Mouse (Mus musculus): ENCODE measurements around the gene Dnah3. TPM values are rescaled to one million over a fixed set of nuclear protein-coding genes. Genes with fewer than 3 reads are reported as not detected.

Dnah3 gene
- total RNA-seq, 2 experiments from 2014 or later = 0.09 to 0.26 TPM

DNA sequence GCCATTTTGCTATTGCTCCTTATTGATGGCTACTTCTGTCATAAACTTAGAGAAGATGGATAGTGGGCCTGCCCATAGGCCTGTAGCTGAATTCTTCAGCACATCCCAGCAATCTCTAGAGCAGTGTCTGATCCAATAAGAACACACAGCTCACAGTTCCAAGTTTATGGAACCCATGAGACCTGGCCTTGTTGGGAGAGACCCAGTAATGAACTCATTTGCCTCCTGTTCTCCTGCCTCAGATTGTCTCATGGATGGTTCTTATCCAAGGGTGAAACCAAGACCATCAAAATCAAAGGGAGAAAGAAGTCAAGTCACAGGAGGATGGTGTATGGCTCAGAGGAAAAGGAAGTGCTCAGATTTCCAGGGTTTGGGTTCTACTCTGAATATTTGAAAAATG, 44.6 kb downstream of the Dnah3 start:
- intact Hi-C loops (cut with DNase I) = no loop called here
- TF ChIP-seq CTCF (IDR thresholded peaks at IDR 0.05) = no peak

DNA sequence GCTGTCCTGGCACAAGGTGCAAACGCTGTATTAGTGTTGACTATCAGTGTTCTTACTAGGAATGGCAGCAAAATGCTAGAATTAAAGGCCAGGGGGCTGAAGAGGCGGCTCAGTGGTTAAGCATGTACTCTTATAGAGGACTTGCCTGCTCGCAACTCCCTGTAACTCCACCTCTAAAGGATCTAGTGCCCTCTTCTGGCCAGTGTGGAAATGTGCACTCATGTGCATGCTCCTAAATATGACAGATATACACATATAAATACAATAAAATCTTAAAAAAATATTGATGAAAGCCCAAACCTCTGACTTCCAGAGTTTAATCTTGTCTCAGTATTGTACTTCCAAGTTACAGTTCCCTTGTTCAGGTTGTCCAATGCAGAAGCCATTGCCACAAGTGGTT, 51.1 kb downstream of the Dnah3 start:
- intact Hi-C loops (cut with DNase I) = loop anchor here (1.0 kb wide), 1 partner anchor 17 kb away; no protein-coding TSS in a partner anchor
- no peak overlapping the region for H3K27ac ChIP-seq
- no peak for DNase-seq (ENCODE audit: extremely low spot score in 1 of 2, low spot score in 2 of 2)
- no peak overlapping the region for H3K4me3 ChIP-seq
- TF ChIP-seq CTCF (IDR thresholded peaks at IDR 0.05) = no peak; the same call in 1 of the 2 replicates

More for the DNA sequence above, 44.6 kb downstream of the Dnah3 start:
- no peak overlapping the region for H3K4me3 ChIP-seq
- H3K27ac ChIP-seq = no peak overlapping the region
- DNase-seq (ENCODE audit: extremely low spot score in 1 of 2, low spot score in 2 of 2) = no peak

GRCm38 (mm10) chr7:120036422-120036821, 58.7 kb downstream of the Dnah3 start:
- TF ChIP-seq CTCF (IDR thresholded peaks at IDR 0.05) = no peak
- peak in 1 of 2 experiments; percentile 18 for DNase-seq (ENCODE audit: extremely low spot score in 1 of 2, low spot score in 2 of 2)
- H3K4me3 ChIP-seq = no peak overlapping the region
- H3K27ac ChIP-seq = no peak overlapping the region
- intact Hi-C loops (cut with DNase I) = no loop called here

DNA sequence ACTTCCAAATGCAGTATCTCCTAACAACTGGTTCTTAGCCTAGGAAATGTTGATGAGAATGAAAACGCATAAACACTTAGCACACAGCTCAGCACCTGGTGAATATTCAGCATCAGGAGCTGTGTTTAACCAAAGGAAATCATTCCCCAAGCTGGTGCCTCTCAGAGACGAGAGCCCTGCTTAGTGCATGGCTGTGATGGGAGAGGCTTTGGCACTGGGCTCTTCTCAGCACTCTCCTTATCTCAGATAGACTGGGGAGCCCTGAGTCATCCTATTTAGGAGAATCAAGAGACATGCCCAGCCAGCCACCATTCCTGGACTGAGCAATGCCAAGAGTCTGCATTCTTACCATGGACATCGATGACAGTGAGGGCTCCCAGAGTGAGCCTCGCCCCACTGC, 60.1 kb downstream of the Dnah3 start:
- H3K27ac ChIP-seq = peak overlapping the region; percentile 8; the same call in 1 of the 2 replicates
- intact Hi-C loops (cut with DNase I) = no loop called here
- no peak overlapping the region for H3K4me3 ChIP-seq
- no peak for DNase-seq (ENCODE audit: extremely low spot score in 1 of 2, low spot score in 2 of 2)
- TF ChIP-seq CTCF (IDR thresholded peaks at IDR 0.05) = no peak

- Histone ChIP-seq H3K27ac (peak overlapping the region; percentile 8; the same call in 1 of the 2 replicates), H3K4me3 (no peak overlapping the region)
- DNase-seq (ENCODE audit: extremely low spot score in 1 of 2, low spot score in 2 of 2) = no peak
- intact Hi-C loops (cut with DNase I) = no loop called here
- TF ChIP-seq CTCF (IDR thresholded peaks at IDR 0.05) = no peak
Observed at GRCm38 (mm10) chr7:120034566-120034965, 60.5 kb downstream of the Dnah3 start.

GRCm38 (mm10) chr7:120028669-120029068, 66.4 kb downstream of the Dnah3 start:
- intact Hi-C loops (cut with DNase I) = no loop called here
- Histone ChIP-seq H3K4me3 (no peak overlapping the region), H3K27ac (no peak overlapping the region)
- no peak for TF ChIP-seq CTCF (IDR thresholded peaks at IDR 0.05)
- no peak for DNase-seq (ENCODE audit: extremely low spot score in 1 of 2, low spot score in 2 of 2)

- Histone ChIP-seq H3K4me3 (no peak overlapping the region), H3K27ac (no peak overlapping the region)
- TF ChIP-seq CTCF (IDR thresholded peaks at IDR 0.05) = no peak
- intact Hi-C loops (cut with DNase I) = no loop called here
- DNase-seq (ENCODE audit: extremely low spot score in 1 of 2, low spot score in 2 of 2) = no peak
Observed at GRCm38 (mm10) chr7:119997066-119997465, 98.0 kb downstream of the Dnah3 start.

DNA sequence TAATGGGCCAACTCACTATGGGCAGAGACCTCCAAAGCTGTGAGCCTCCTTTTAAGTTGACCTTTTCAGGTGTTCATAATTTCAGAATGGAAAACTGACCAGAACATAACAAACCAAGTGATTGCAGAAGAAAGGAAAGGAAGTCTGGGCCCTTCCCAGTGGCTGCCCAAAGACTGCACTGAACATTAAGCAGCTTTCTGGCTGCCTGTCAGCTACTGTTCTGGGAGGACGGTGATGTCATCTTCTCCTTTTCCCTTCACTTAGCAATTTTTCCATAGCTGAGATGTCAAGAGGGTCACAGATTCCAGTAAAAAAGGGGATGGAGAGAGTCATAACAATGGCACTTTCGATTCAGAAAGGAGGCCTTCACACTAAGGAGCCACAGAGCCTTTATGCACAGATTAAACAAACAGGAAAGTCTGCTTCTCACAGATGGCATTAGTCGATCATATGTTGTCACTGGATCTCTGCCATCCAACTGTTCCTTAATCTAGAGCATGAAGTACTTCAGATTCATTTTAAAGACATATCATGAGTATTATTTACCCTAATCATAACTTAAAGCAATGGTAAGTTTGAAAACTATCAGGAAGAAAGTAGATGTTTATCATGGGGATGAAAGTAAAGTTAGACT, 109.7 kb downstream of the Dnah3 start:
- intact Hi-C loops (cut with DNase I) = no loop called here
- Histone ChIP-seq H3K4me3 (no peak overlapping the region), H3K27ac (no peak overlapping the region)
- no peak for TF ChIP-seq CTCF (IDR thresholded peaks at IDR 0.05)
- DNase-seq (ENCODE audit: extremely low spot score in 1 of 2, low spot score in 2 of 2) = no peak

DNA sequence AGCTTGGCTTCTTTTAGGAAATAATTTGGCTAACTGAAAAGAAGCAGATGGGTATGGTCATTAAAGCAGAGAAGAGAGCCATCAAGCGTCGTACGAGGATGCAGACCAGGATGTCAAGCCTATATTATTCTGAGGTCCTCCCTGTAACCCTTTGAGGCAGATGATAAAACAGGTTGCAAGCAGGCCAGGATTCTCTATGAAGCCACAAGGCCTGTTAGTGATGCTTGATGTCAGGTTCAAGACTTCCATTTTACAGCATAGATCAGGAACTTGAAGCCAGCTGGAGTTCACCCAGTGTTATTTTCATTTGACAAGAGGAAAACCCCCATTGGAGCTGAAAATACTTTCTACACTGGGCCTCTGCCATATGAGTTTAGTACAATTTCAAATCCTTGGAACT, 114.9 kb downstream of the Dnah3 start:
- DNase-seq (ENCODE audit: extremely low spot score in 1 of 2, low spot score in 2 of 2) = no peak
- Histone ChIP-seq H3K4me3 (no peak overlapping the region), H3K27ac (no peak overlapping the region)
- intact Hi-C loops (cut with DNase I) = no loop called here
- TF ChIP-seq CTCF (IDR thresholded peaks at IDR 0.05) = no peak

DNA sequence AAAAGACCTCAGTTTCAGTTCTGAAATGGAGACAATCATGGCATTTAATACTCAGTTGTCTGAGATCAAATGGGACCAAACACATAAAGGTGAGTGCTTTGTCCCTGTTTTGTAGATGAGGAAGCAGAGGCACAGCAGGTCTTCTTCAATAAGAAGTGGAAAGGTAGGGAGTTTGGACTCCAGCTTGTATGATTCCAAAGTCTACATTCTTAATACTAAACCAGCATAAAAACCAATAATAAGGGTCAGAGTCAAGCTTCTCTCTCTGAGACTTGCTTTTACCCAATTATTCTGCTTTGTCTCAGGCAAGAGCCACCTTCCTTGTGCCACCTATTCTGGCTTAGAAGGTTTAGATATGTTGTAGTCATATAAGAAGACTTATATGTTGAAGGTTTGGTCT, 116.5 kb downstream of the Dnah3 start:
- intact Hi-C loops (cut with DNase I) = no loop called here
- H3K27ac ChIP-seq = no peak overlapping the region
- no peak for DNase-seq (ENCODE audit: extremely low spot score in 1 of 2, low spot score in 2 of 2)
- TF ChIP-seq CTCF (IDR thresholded peaks at IDR 0.05) = no peak
- no peak overlapping the region for H3K4me3 ChIP-seq

DNA sequence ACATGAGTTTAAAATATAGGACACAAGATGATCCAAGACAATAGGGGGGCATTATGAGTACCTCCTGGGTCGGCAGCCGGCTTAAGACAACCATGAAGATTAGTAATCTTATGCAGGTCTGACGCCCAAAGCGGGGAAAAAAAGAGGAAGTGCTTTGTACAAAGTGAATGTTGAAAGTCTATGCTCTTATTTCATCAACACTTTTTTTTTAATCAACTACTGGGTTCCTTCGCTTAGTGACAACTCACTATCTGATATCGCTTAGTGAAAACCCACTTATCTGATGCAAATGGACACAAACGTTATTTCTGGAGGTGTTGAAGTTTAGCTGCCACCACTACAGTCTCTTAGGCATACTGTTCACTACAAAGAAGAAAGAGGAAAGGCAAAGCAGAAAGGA, 117.5 kb downstream of the Dnah3 start:
- intact Hi-C loops (cut with DNase I) = no loop called here

GRCm38 (mm10) chr7:119976256-119976655, 118.8 kb downstream of the Dnah3 start:
- intact Hi-C loops (cut with DNase I) = no loop called here
- H3K27ac ChIP-seq = no peak overlapping the region
- no peak overlapping the region for H3K4me3 ChIP-seq
- DNase-seq (ENCODE audit: extremely low spot score in 1 of 2, low spot score in 2 of 2) = no peak
- no peak for TF ChIP-seq CTCF (IDR thresholded peaks at IDR 0.05)

More for the DNA sequence above, 117.5 kb downstream of the Dnah3 start:
- DNase-seq (ENCODE audit: extremely low spot score in 1 of 2, low spot score in 2 of 2) = no peak
- TF ChIP-seq CTCF (IDR thresholded peaks at IDR 0.05) = no peak
- no peak overlapping the region for H3K27ac ChIP-seq
- H3K4me3 ChIP-seq = no peak overlapping the region

DNA sequence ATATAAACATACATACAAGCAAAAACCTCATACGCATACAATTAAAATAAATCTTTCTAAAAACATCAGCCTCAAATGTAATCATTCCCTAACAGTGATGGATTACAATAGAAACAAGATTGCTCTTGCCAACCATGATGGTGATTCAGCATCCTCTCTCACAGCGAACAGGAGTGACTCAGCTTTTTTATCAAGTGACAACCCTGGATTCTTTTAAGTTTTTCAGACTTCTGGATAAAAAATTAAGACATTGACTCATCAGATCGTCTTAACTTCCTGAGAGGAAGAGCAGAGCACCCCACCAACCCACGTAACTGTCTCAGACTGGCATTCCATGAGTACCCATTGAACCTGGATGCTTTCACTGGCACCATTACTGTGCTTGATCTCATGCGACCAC, 120.9 kb downstream of the Dnah3 start:
- no peak for TF ChIP-seq CTCF (IDR thresholded peaks at IDR 0.05)
- DNase-seq (ENCODE audit: extremely low spot score in 1 of 2, low spot score in 2 of 2) = no peak

More for the DNA sequence above, 120.9 kb downstream of the Dnah3 start:
- H3K27ac ChIP-seq = no peak overlapping the region
- no peak overlapping the region for H3K4me3 ChIP-seq
- intact Hi-C loops (cut with DNase I) = no loop called here

All from left cerebral cortex, adult 2 months (tissue).